Comparison of ENCODE assay signal across 24 mouse cellular contexts in genomic region chr1:45898044-45898443, GRCm38 (mm10). TPM values are rescaled to one million over a fixed set of nuclear protein-coding genes. Genes with fewer than 3 reads are reported as not detected.
"Had no signal": no experiment of that assay in that cellular context is flagged by ENCODE, and none has a peak within 500 bp of the region (broad histone marks: within the 10 kb centered on the region; RNA-seq: fewer than 3 reads in every experiment).

No protein-coding gene starts in this region.

- H3K4me3 ChIP-seq: lung, embryonic 15.5 days; megakaryocyte, embryonic 14.5 days; midbrain, embryonic 13.5 days; midbrain, embryonic 15.5 days; neural tube, embryonic 12.5 days; stomach, embryonic 15.5 days had no signal

- H3K4me1 ChIP-seq: lung, embryonic 15.5 days; megakaryocyte, embryonic 14.5 days; midbrain, embryonic 13.5 days; midbrain, embryonic 15.5 days; neural tube, embryonic 12.5 days; stomach, embryonic 15.5 days had no signal

- H3K36me3 ChIP-seq: lung, embryonic 15.5 days; midbrain, embryonic 13.5 days; midbrain, embryonic 15.5 days; neural tube, embryonic 12.5 days; stomach, embryonic 15.5 days had no signal

- H3K27me3 ChIP-seq: lung, embryonic 15.5 days; megakaryocyte, embryonic 14.5 days; midbrain, embryonic 13.5 days; midbrain, embryonic 15.5 days; neural tube, embryonic 12.5 days; stomach, embryonic 15.5 days had no signal

- H3K4me2 ChIP-seq: lung, embryonic 15.5 days; midbrain, embryonic 11.5 days; midbrain, embryonic 13.5 days; midbrain, embryonic 15.5 days; neural tube, embryonic 12.5 days; stomach, embryonic 15.5 days had no signal

- DNase-seq: lung, adult 2 months; lung, postnatal 14 days; lung, postnatal 36 days; right cerebral cortex, postnatal 14 days; thymus, adult 2 months; thymus, postnatal 25 days; thymus, postnatal 4 days had no signal

- H3K9ac ChIP-seq: lung, embryonic 15.5 days; midbrain, embryonic 13.5 days; midbrain, embryonic 15.5 days; neural tube, embryonic 12.5 days; stomach, embryonic 15.5 days had no signal

- H3K27ac ChIP-seq: lung, embryonic 15.5 days; macrophage; midbrain, embryonic 13.5 days; midbrain, embryonic 15.5 days; neural tube, embryonic 12.5 days; stomach, embryonic 15.5 days; stomach, postnatal 0 days had no signal

- ATAC-seq: lung, postnatal 0 days; midbrain, embryonic 13.5 days; midbrain, embryonic 15.5 days had no signal

- H3K9me3 ChIP-seq: lung, embryonic 15.5 days; megakaryocyte, embryonic 14.5 days; midbrain, embryonic 13.5 days; midbrain, embryonic 15.5 days; neural tube, embryonic 12.5 days; stomach, embryonic 15.5 days had no signal

RNA-seq across cellular contexts. Expression of gene Gm5269, which starts 8.0 kb away (rescaled TPM):
- total RNA-seq: megakaryocyte progenitor cell, adult 5-6 weeks; midbrain, postnatal 0 days; monocyte, adult 5-6 weeks had no signal
- polyA plus RNA-seq: lung, adult 2 months; lung, embryonic 15.5 days; lung, postnatal 0 days; macrophage; midbrain, embryonic 11.5 days; midbrain, embryonic 13.5 days; midbrain, embryonic 15.5 days; midbrain, postnatal 0 days; neural tube, embryonic 12.5 days; neural tube, embryonic 14.5 days; spleen, adult 2 months; stomach, embryonic 15.5 days; stomach, postnatal 0 days; testis, adult 2 months; thymus, adult 2 months; urinary bladder, adult 2 months had no signal
